8 mouse cellular contexts compared by ENCODE assay signal in genomic region chr10:86777614-86778319, GRCm38 (mm10). TPM values are rescaled to one million over a fixed set of nuclear protein-coding genes. Genes with fewer than 3 reads are reported as not detected.
A peak's percentile ranks its signal among the peaks of the same experiment; 100 is the strongest.
DNase-seq lines count a peak whose midpoint lies in the region; ATAC-seq and TF ChIP-seq lines count a peak whose summit lies in the region.

No protein-coding gene starts in this region.

- 45% methylated on average over 19 of the region's 19 CpGs for WGBS in lung, embryonic 14.5 days
- 43% methylated on average over 19 of the region's 19 CpGs for WGBS in embryonic facial prominence, embryonic 13.5 days
- 31% methylated on average over 19 of the region's 19 CpGs for WGBS in intestine, postnatal 0 days
- WGBS in neural tube, embryonic 14.5 days: 39% methylated on average over 19 of the region's 19 CpGs

- ATAC-seq in lung, embryonic 14.5 days (ENCODE audit: insufficient read depth): no peak
- no peak for ATAC-seq in embryonic facial prominence, embryonic 13.5 days (ENCODE audit: insufficient number of reproducible peaks, insufficient read depth, low FRiP score, low TSS enrichment, low read depth)
- ATAC-seq in intestine, postnatal 0 days: no peak
- no peak; the same call in 1 of the 2 replicates for ATAC-seq in neural tube, embryonic 14.5 days (ENCODE audit: low read depth)

- peak overlapping the region; percentile 100 for H3K4me2 ChIP-seq in lung, embryonic 14.5 days
- peak overlapping the region; percentile 97 for H3K4me2 ChIP-seq in embryonic facial prominence, embryonic 13.5 days
- H3K4me2 ChIP-seq in intestine, postnatal 0 days (replicated peaks; ENCODE audit: low read depth): peak overlapping the region; percentile 96
- H3K4me2 ChIP-seq in neural tube, embryonic 14.5 days (ENCODE audit: low read depth, low read length): peak overlapping the region; percentile 91

- H3K36me3 ChIP-seq in lung, embryonic 14.5 days (ENCODE audit: insufficient read depth): no peaks in the 10 kb centered on the region
- no peaks in the 10 kb centered on the region for H3K36me3 ChIP-seq in embryonic facial prominence, embryonic 13.5 days
- H3K36me3 ChIP-seq in intestine, postnatal 0 days (ENCODE audit: control insufficient read depth, insufficient read depth): no peaks in the 10 kb centered on the region
- no peaks in the 10 kb centered on the region for H3K36me3 ChIP-seq in neural tube, embryonic 14.5 days (ENCODE audit: control insufficient read depth, insufficient read depth, low read length)

- H3K9me3 ChIP-seq in lung, embryonic 14.5 days (ENCODE audit: low read depth, low read length): no peaks in the 10 kb centered on the region
- no peaks in the 10 kb centered on the region for H3K9me3 ChIP-seq in embryonic facial prominence, embryonic 13.5 days
- no peaks in the 10 kb centered on the region for H3K9me3 ChIP-seq in intestine, postnatal 0 days (ENCODE audit: control insufficient read depth)
- H3K9me3 ChIP-seq in neural tube, embryonic 14.5 days (ENCODE audit: control insufficient read depth, low read length): no peaks in the 10 kb centered on the region

- TF ChIP-seq CTCF in lung, embryonic 14.5 days (IDR thresholded peaks at IDR 0.05; ENCODE audit: low read depth): no peak
- TF ChIP-seq CTCF in intestine, postnatal 0 days (IDR thresholded peaks at IDR 0.05; ENCODE audit: low read depth): no peak

- peak overlapping the region; percentile 67 for H3K4me3 ChIP-seq in lung, embryonic 14.5 days (ENCODE audit: low read depth, low read length)
- H3K4me3 ChIP-seq in embryonic facial prominence, embryonic 13.5 days: peak overlapping the region; percentile 69
- H3K4me3 ChIP-seq in intestine, postnatal 0 days (ENCODE audit: low read depth, low read length): peak overlapping the region; percentile 61
- peak overlapping the region; percentile 74 for H3K4me3 ChIP-seq in neural tube, embryonic 14.5 days (ENCODE audit: low read depth, low read length)

- H3K4me1 ChIP-seq in lung, embryonic 14.5 days (ENCODE audit: insufficient read depth): peaks cover 8% of the 10 kb centered on the region; the same call in 1 of the 2 replicates
- peaks cover 18% of the 10 kb centered on the region; the same call in 1 of the 2 replicates for H3K4me1 ChIP-seq in embryonic facial prominence, embryonic 13.5 days
- 0 out of 2 replicates have a peak, but pooled peaks cover 7% of the 10 kb centered on the region for H3K4me1 ChIP-seq in intestine, postnatal 0 days (replicated peaks; ENCODE audit: control insufficient read depth, insufficient read depth, low read length)
- 0 out of 2 replicates have a peak, but pooled peaks cover 2% of the 10 kb centered on the region for H3K4me1 ChIP-seq in neural tube, embryonic 14.5 days (ENCODE audit: control insufficient read depth, insufficient read depth, low read length)

- no peak for DNase-seq in lung, embryonic 14.5 days
- DNase-seq in lung, postnatal 36 days: no peak
- no peak for DNase-seq in cerebellum, postnatal 36 days
- no peak for DNase-seq in gastrocnemius, adult 8-10 months (ENCODE audit: low spot score in 2 of 2)
- DNase-seq in layer of hippocampus, postnatal 14 days (ENCODE audit: low spot score in 2 of 2): no peak

- peak overlapping the region; percentile 75 for H3K9ac ChIP-seq in lung, embryonic 14.5 days
- peak overlapping the region; percentile 82 for H3K9ac ChIP-seq in embryonic facial prominence, embryonic 13.5 days
- H3K9ac ChIP-seq in intestine, postnatal 0 days (ENCODE audit: low read depth, low read length): peak overlapping the region; percentile 53; the same call in 1 of the 2 replicates
- peak overlapping the region; percentile 37 for H3K9ac ChIP-seq in neural tube, embryonic 14.5 days (replicated peaks; ENCODE audit: low read depth, low read length)

- no peaks in the 10 kb centered on the region for H3K27me3 ChIP-seq in lung, embryonic 14.5 days (ENCODE audit: insufficient read depth, low read length)
- peaks cover 9% of the 10 kb centered on the region; the same call in 1 of the 2 replicates for H3K27me3 ChIP-seq in embryonic facial prominence, embryonic 13.5 days
- peaks cover 4% of the 10 kb centered on the region; the same call in 1 of the 2 replicates for H3K27me3 ChIP-seq in intestine, postnatal 0 days (replicated peaks; ENCODE audit: control insufficient read depth, insufficient read depth, low read length)
- H3K27me3 ChIP-seq in neural tube, embryonic 14.5 days (ENCODE audit: control insufficient read depth, insufficient read depth, low read length): peaks cover 4% of the 10 kb centered on the region; the same call in 1 of the 2 replicates

- H3K27ac ChIP-seq in lung, embryonic 14.5 days (ENCODE audit: low read depth): peak overlapping the region; percentile 65; the same call in 1 of the 2 replicates
- no peak overlapping the region for H3K27ac ChIP-seq in embryonic facial prominence, embryonic 13.5 days
- peak overlapping the region; percentile 15 for H3K27ac ChIP-seq in intestine, postnatal 0 days (ENCODE audit: low read depth, low read length)
- H3K27ac ChIP-seq in neural tube, embryonic 14.5 days (ENCODE audit: low read depth, low read length): peak overlapping the region; percentile 52; the same call in 1 of the 2 replicates

RNA-seq across cellular contexts. Expression of gene Nt5dc3, which starts 1.0 kb away (rescaled TPM):
- 1.5 and 1.9 TPM in 2 replicates for polyA plus RNA-seq in lung, embryonic 14.5 days (2014; fragmentation: Nextera tagmentation; extraction: Ambion mirVana)
- 1.3 and 1.5 TPM in 2 replicates for polyA plus RNA-seq in embryonic facial prominence, embryonic 13.5 days (2015; fragmentation: Nextera tagmentation; extraction: Ambion mirVana)
- polyA plus RNA-seq in intestine, postnatal 0 days (2015; fragmentation: Nextera tagmentation; extraction: Ambion mirVana): 0.69 and 0.82 TPM in 2 replicates
- 14.9 and 15.8 TPM in 2 replicates for polyA plus RNA-seq in neural tube, embryonic 14.5 days (2014; fragmentation: Nextera tagmentation; extraction: Ambion mirVana)
- total RNA-seq in gastrocnemius, adult 8-10 months (2022): 10 to 100 TPM; 57.7 to 72.7 (median 64.9) TPM
- 100 to 1,000 TPM; 125 to 134 TPM for total RNA-seq in layer of hippocampus, postnatal 14 days (2021)

RNA-seq across cellular contexts. Expression of gene Gm49358, which starts 14.0 kb away (rescaled TPM):
- polyA plus RNA-seq in lung, embryonic 14.5 days (2014; fragmentation: Nextera tagmentation; extraction: Ambion mirVana): 0.24 TPM in 1 of 2 replicates, not detected in the other
- polyA plus RNA-seq in embryonic facial prominence, embryonic 13.5 days (2015; fragmentation: Nextera tagmentation; extraction: Ambion mirVana): not detected in 2 replicates
- polyA plus RNA-seq in intestine, postnatal 0 days (2015; fragmentation: Nextera tagmentation; extraction: Ambion mirVana): not detected in 2 replicates
- 1.9 TPM in 1 of 2 replicates, not detected in the other for polyA plus RNA-seq in neural tube, embryonic 14.5 days (2014; fragmentation: Nextera tagmentation; extraction: Ambion mirVana)
- 10 to 100 TPM; 20.1 to 25.2 (median 21.3) TPM for total RNA-seq in gastrocnemius, adult 8-10 months (2022)
- total RNA-seq in layer of hippocampus, postnatal 14 days (2021): 10 to 100 TPM; 42.4 to 45.8 TPM
